Mouse (Mus musculus) spleen, adult 2 months (tissue): ENCODE data around the gene Vezt.

ENCODE experiments used
- CTCF ChIP-seq: fragments of 200-500 bp; IDR thresholded peaks from 2 replicates; pipeline ENCODE4 v1.5.1; 2011; ENCODE audit warnings: mild to moderate bottlenecking, inconsistent platforms; ENCODE audit not compliant: insufficient read depth, insufficient read length, insufficient replicate concordance; ENCODE audit errors: extremely low read depth
- POLR2A ChIP-seq: fragments of 200-500 bp; IDR thresholded peaks from 2 replicates; pipeline ENCODE4 v1.6.1; 2011; ENCODE audit warnings: low read depth, low read length, inconsistent platforms

DNA sequence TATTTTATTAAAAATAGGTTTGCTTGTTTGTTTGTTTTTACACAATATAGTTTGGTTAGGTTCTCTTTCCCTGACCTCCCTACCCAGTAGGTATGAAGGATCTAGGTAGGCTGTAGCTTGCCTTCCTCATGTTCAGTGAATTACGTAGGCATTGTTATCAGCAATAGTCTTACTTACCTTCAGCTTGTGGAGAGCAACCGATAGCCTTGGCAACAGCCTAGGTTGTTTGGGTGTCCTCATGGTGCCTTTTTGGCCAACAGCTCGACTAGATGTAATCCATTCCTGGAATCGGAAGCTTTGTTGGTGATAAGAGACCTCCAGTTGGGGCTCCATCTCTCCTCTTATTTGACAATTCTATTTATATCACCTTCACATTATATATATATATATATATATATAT, 114.5 kb downstream of the Vezt start:
- TF ChIP-seq CTCF (no peak), POLR2A (no peak)
